Mouse (Mus musculus) cerebellum, postnatal 25 days (tissue): Measurements from ENCODE around the gene Prpsap1.
"Not testable (repeated sequence)": the region's sequence is repeated elsewhere in the genome, so short reads cannot be mapped to it uniquely, and the experiment has no call there.

Source experiments
- DNase-seq, 2 experiments: peaks; one replicate each; pipeline ENCODE4 v3.0.0; 2021; ENCODE audit warnings: mixed read lengths in 2 of 2

Gene Prpsap1

DNA sequence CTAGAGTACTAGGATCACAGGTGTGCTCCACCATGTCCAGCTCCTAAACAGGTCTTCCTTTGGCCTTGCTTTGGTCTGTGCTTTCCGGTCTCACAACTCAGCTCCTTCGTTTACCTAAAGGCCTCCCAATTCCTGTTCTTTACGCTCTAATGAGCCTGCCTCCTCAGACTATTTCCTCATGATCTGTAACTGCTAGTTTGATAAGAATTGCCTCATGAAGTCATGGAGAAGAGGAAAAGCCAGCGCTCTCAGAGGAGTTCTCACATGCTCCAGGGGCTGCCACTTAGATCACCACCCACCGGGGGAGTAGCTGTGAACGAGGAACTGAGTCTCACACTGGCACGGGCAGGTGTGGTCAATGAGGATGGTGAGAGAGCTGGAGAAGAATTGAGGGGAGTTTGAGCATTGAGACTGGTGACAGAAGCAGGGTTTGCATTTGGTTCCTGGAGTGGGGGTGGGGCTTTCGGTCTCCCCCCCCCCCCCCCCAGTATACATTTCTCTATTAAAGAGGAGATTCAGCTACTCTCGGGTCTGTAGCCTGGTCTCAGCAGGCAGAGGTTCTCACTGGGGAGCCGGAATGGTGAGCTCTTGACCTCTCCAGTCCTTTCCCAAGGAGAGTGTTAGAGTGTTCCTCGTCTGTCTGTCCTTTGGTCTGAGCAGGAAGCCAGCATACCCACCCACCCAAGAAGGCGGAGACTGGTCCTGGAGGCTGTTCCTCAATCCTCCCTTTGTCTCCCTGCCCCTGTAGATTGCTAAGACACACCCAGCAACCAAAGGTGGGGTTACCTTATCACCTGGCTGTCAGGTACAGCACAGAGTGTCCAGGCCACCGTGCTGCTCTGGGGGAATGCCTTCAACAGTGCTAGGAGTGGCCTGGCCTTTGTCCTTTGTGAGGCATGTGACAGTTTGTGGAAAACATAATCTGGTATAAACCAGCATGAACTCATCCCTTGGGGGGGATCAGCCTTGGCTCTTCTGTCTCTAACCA lies 64.8 kb downstream of the Prpsap1 start:
- no peak for DNase-seq

DNA sequence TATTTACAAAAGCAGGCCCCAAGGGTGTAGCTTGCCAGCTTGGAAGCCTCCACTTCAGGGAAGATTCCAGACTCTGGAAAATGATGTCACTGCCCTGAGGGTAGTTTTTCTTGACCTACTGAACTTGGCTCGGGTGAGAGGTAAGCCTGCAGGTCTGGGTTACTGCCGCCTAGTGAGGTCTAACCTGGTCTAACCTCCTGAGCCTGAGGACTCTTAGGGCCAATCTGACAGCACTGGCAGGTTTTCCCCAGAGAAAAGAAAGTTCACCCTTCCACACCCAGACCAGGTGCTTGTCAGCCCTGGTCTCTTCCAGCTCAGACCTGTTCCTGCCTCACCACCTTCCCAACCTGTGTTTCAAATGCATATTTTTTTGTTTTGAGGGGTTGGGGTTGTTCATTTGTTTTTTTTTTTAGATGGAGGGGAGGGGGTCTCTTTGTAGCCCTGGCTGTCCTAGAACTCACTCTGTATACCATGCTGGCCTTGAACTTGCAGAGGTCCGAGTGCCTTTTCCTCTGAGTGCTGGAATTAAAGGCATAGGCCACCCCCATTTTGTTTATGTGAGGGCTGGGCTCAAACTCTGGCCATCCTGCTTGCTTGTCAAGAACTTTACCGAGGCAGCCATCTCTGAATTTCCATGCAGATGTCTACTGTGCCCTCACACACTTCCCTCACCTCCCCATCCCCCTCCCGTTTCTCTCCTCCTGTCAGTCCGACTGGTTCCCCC lies 67.0 kb downstream of the Prpsap1 start:
- DNase-seq: no peak

DNA sequence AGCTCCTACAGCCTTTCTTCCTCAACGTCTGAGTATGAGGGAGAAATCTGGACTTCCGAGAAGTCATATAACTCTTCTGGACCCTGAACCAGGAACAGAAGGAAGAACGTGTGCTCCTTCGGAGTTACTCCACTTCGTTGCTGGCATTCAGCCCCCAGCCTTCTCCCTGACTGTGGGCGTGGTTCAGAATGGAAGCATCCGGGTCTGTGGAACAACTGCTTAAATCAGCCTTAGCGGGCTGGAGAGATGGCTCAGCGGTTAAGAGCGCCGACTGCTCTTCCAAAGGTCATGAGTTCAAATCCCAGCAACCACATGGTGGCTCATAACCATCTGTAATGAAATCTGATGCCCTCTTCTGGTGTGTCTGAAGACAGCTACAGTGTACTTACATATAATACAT lies 67.7 kb downstream of the Prpsap1 start:
- not testable (repeated sequence) for DNase-seq

DNA sequence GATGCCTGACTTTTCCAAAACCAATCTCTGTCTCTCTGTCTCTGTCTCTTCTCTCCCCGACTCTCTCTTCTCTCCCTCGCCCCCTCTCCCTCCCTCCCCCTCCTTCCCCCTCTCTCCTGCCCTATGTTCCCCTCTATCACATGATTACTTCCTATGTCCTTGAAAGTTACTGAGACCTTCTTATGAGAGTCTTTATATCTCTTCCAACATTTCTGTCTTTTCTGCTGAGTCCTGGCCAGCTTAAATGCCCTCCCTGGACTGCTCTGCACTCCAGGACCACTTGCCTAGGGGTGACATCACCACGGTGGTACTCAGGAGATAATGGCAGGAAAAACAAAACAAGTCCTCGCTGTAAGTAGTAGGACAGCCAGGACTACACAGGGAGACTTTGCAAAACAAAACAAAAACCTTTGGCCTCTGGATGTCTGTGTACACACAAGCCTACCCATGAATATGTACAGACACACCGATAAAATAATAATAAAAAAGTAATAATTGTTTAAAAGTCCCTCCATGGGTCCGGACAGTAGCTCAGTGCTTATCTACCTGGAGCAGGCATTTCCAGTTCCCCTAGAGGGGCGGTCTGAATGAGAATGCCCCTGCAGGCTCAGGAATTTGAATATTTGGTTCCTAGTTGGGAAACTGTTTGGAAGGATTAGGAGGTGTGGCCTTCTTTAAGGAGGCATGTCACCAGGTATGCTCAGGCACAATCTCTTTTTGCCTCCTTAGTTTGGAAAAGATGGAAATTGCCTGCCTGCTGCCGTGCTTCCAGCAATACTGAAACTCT lies 69.2 kb downstream of the Prpsap1 start:
- no peak for DNase-seq

DNA sequence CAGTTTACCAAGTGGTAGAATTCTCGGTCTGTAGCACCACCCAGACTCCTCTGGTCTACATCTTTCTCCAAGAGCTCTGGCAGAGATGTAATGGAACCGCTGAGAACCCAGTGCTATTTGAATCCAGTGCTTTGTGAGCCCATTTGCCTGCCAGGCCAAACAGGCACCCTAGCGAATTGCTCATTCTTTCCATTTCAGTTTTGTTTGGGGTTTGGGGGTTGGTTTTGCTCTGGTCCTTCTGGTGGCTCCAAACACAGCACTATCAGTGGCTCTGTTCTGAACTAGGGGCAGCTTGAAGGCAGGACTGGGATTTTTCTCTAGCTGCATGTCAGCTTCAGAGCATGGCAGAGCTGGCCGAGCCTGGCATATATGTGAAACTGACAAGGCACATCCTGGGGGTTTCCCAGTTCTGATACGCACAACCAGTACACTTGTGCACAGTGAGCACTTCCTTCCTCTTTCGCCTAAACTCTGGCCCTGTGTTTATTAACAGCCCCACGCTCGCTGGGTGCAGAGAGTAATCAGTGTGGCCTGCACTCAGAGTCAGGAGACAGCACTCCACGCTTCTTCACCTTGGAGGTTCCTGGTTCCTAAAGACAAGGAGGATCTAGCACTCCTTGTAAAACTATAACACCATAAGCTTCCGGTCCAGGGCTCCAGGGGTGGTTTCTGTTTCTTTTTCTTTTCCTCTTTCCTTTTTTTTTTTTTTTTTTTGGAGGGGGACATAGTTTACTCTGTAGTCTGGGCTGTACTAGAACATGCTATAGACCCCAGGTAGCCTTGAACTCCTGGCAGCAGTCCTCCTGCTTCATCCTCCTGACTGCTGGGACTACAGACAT lies 70.0 kb downstream of the Prpsap1 start:
- DNase-seq: no peak

DNA sequence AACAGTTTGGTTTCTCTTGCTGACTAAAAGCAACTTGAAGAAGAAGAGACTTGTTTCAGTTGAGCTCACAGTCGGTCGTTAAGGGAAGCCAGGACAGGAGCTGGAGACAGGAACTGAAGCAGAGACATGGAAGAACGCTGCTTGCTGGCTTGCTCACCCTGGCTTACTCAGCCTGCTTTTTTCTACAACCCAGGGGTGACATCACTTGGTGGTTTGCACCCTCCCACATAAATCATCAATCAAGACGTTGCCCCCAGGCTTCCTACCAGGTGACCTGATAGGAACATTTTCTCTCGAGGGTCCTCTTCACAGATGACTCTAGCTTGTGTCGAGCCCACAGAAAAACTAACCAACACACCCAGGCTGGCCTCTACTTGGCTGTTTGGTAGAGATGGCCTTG lies 70.8 kb downstream of the Prpsap1 start:
- no peak for DNase-seq

DNA sequence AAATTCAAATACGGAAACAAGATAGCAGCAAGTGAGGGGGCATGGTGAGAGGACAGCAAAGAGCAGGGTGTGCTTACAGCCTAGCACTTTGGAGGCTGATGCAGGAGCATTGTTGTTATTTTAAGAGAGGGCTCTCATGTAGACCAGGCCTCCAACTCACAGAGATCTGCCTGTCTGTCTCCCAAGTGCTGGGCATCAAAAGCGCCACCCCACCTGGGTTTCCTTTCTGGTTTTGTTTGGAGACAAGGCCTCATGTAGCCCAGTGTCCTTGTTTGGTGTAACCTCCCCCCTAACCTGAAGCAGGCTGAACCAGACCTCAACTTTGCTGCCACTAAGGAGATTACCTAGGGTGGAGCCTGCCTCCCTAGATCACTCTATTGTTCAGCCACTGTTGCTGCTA lies 71.4 kb downstream of the Prpsap1 start:
- no peak for DNase-seq

DNA sequence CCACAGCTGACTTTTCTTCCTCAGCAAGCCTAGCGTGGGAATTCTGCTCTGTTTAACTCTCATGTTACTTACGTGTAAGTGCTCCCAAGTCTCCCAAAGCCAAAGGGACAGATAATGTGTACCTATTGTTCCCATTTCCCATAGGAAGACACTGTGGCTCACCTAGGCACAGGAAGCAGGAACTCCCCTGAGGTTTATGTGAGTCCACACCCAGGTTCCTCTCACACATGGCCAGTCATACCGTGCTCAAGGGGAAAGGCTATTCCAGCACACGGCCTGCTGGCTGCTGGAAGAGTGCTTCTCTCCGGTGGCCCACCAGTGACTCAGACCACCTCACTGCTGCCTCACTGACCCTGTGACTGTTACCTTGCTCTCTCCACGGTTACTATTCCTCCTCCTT lies 72.9 kb downstream of the Prpsap1 start:
- DNase-seq: no peak
